Mouse (Mus musculus): ENCODE data around the gene Adcy1.

Adcy1 gene

DNA sequence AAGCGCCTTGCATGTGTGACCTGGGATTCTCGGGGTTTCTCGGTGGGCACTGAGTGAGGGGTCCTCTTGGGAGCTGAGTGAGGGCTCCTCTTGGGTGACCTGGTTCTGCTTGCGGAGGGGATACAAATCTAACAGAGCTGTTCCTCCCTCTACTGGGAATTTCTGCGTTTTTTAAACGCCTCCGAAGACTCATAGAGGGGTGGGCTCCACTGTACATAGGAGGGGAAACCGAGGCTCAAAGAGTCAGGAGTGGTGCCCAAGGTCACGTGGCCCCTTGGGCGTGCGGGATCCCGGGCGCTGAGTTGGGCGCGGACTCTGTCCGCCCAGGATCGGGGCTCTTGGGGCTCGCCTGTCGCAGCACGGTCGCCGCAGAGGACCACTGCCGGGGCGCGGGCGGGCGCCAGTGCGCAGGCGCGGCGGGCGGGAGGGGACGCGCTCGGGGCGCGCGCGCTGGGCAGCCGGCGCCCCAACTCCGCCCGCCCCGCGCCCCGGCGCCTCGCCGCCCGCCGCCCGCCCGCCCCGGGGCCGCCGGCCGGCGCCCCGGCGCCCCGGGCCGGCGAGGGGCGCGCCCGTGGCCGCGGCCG is at the start of gene Adcy1:
TSS of gene Adcy1 (plus strand) at position 489 of the 584 bp plus-strand sequence.
- no peak for DNase-seq (ENCODE audit: low read depth, low spot score)

DNA sequence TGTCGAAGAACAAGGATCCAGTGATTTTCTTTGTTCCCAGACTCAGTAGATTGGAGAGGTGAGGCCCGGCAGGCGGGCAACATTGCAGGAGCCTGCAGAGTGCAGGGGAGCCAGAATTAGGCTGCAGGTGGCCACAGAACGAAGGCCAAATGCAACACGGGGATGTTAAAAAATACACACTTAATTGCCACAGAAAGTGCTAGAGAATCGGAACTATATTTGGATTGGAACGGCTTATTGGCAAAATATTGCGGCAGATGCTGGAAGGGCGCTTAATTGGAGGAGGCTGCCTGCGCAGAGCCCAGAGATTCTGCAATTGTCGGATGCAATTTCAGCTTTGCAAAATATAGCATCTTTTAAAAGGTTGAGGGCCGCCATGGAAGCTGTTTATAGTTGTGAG is 46.4 kb upstream of the Adcy1 start:
- no peak for DNase-seq (ENCODE audit: low read depth, low spot score)

DNA sequence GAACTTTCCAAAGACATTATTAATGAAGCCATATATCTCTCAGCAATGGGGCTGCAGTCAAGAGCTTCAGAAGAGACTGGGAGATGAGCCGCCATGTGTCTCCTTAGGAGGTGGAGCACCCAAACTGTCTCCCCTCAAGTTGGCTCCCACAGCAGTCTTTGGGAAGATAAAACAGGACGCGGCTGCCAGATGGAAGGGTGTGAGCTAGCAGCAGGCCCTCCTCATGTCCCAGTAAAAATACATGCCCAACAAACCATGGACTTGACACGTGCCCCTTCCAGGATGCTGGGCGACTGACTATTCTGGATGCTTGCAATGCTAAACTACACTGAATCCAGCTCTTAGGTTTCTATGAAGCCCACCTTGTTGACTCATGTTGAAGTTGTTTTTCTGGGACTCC is 45.2 kb upstream of the Adcy1 start:
- no peak for DNase-seq (ENCODE audit: low read depth, low spot score)

GRCm38 (mm10) chr11:7019006-7019525 is 44.2 kb upstream of the Adcy1 start:
- peak; percentile 25 for DNase-seq (ENCODE audit: low read depth, low spot score)

DNA sequence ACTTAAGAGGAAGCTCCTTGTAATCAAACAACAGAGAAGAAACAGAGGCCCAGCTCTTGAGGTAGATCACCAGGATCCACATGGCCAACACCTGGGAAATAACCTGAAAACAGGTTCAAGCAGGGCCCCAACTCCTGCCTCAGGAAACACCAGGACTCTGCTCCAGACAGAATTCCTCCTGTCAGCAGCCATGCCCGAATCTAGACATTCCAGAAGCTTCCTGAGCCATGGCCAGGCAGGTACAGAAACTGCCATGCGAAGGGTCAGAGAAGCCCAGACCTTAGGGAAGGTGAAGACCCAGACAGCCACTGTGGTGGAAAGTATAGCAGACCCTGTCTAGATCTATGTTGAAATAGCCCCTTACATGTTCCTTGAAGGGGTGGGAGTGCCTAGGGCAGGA is 30.2 kb upstream of the Adcy1 start:
- DNase-seq (ENCODE audit: low read depth, low spot score) = no peak

GRCm38 (mm10) chr11:7039722-7040121 is 23.6 kb upstream of the Adcy1 start:
- DNase-seq (ENCODE audit: low read depth, low spot score) = no peak

- no peak for DNase-seq (ENCODE audit: low read depth, low spot score)
Measured at GRCm38 (mm10) chr11:7040801-7041200, 22.5 kb upstream of the Adcy1 start.

DNA sequence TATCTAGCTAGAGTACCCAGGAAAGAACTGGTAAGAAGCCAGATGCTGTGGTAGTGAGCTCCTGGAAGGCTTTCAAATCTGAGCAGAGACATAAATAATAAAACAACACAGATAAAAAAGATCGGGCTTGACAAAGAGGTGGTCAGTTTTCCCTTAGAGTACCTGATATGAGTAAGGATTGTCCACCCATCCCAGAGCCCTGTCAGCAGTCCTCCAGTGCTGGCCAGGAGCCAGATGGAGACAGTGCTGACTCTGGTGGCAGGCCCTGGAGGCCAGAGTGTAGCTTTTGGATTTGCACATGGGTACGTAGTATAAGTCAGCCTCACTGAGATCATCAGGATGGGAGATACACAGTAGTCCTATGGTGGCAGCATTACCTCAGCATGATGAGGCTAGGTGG is 16.1 kb upstream of the Adcy1 start:
- no peak for DNase-seq (ENCODE audit: low read depth, low spot score)

DNA sequence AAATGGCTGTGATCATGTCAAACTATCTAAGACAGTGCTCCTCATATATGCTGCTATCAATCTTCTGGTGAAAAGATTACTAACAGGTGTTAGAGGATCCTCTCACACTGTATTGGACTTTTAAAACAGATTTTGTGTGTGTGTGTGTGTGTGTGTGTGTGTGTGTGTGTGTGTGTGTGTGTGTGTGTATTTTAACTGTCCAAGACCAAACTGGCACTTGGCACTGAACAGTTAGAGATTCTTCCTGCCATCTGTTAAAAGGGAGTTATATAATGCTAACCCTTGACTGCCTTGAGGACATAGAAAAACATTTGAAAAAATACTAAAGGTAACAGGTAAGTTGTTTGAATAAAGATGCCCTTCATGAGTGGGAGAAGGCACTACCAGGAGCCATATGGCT is 15.7 kb upstream of the Adcy1 start:
- DNase-seq (ENCODE audit: low read depth, low spot score) = no peak

- no peak for DNase-seq (ENCODE audit: low read depth, low spot score)
Measured at GRCm38 (mm10) chr11:7053710-7054109, 9.6 kb upstream of the Adcy1 start.

GRCm38 (mm10) chr11:7054662-7055265 is 8.5 kb upstream of the Adcy1 start:
- no peak for DNase-seq (ENCODE audit: low read depth, low spot score)

DNA sequence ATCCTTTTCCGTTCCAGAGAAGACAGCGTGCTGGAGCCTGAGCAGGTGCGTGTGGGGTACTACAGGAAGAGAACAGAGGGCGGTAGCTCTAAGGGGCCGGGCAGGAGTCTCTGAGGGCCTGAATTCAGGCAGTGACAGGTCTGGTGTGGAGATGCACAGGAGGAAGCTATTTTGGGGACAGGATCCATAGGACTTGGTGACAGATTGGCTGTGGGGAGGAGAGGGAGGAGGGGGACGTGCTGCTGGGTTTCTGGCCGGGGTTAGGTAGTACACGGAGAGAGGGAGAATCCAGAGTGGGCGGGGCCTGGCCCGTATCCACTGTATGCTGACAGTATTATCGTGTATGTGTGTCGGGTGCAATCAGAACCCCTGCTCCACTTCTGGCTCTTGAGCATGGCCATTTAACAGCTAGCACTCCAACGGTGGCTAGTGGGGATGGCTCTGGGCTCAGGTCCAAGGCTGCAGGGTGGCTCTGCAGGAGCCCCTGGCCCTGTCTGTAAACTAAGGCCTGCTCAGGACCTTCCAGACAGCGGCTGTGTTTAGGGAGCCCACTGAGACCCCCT is 7.8 kb upstream of the Adcy1 start:
- DNase-seq (ENCODE audit: low read depth, low spot score) = no peak

- DNase-seq (ENCODE audit: low read depth, low spot score) = no peak
Measured at GRCm38 (mm10) chr11:7056121-7056520, 7.2 kb upstream of the Adcy1 start.

DNA sequence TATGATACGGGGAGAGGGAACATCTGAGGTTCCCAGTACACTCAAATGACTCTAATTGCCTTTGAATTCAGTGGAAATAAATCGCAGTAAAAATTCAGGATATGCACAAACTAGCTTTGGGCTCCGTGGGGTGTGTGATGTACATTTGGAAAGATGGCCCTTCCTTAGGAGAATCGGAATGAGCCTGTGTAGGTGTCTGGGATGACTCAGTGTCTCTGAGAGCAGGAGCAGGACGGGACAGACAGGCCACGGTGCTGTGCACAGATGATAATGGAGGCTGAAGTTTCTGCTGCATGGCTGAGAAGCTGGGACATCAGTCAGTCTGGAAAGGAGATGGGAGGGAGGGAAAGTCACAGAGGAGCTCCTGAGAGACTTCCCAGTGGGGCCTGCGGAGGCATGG is 5.5 kb upstream of the Adcy1 start:
- no peak for DNase-seq (ENCODE audit: low read depth, low spot score)

DNA sequence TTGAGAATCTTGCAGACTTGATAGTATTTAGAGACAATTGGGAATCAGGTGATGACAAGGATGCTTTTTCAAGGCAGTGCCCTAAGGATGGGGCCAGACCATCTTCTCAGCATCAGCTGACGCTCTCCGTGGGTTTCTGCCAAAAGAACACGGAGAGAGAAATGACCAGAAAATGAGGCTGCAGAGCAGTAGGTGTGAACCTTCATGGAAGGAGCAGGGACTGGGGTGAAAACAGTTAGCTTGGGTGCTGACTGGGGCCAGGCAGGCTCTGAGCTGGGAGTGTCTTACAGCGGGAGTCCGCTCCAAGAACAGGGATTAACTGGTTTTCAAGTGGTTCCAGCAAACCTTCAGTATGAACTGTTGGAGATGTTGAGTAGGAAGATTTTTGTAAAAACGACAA is 1.3 kb upstream of the Adcy1 start:
- no peak for DNase-seq (ENCODE audit: low read depth, low spot score)

DNA sequence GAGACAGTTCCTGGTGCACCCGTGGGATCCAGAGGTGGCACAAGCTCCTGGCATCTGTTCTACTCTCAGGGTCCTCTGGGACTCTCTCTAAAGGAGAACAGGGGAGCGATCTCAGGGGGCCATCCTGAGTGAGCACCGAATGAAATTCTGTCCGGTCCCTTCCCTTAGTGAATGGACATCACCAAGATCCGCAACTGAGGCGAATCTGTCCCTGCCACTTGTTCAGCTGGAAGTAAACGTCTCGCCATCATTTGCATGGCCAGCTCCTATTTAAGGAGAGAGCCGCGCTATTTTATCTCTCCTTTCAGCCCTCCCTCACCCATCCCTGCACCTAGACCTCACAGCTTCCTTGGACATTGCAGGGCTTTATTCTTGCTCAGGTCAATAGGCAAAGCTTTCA is 723 bp upstream of the Adcy1 start:
- no peak for DNase-seq (ENCODE audit: low read depth, low spot score)

GRCm38 (mm10) chr11:7063681-7064267 is 485 bp downstream of the Adcy1 start:
- no peak for DNase-seq (ENCODE audit: low read depth, low spot score)

GRCm38 (mm10) chr11:7064484-7065185 is 1.3 kb downstream of the Adcy1 start:
- no peak for DNase-seq (ENCODE audit: low read depth, low spot score)

DNA sequence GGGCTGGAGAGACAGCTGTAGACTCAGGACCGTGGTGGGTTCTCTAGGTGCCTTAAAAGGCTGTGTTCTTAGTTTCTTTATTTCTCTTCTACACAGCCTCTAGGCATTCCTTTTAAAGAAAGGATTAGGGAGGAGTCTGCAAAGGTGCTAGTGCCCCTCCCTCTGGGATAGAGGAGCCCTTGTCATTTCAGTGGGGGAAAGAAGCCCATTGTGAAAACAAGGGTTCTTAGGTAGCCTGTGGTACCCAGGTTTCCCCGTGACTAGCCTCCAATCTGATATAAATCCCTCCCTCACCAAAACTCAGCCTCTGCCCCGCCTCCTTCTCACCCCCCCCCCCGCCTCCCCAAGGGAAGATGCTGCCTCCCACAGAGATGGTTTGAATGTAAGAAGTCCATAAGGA is 2.1 kb downstream of the Adcy1 start:
- no peak for DNase-seq (ENCODE audit: low read depth, low spot score)

GRCm38 (mm10) chr11:7065876-7066275 is 2.6 kb downstream of the Adcy1 start:
- DNase-seq (ENCODE audit: low read depth, low spot score) = no peak

DNA sequence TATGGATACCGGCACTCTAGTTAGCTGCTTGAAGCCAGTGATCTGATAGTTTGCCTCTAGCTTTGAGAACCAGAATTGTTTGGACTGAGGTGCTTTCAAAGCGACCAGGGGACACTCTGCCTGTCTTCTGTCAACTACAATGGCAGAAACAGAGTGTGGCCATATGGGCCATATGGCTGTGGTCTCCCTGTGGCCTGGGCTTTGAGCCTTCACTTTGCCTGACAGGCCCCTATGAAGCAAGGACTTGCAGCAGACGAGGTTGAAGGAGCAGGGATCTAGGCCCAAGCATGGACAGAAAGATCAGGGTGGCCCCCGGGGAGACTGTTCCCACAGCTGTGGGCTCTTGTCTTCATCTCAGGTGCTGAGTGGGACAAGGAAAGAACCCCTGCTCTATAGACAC is 4.0 kb downstream of the Adcy1 start:
- no peak for DNase-seq (ENCODE audit: low read depth, low spot score)

DNA sequence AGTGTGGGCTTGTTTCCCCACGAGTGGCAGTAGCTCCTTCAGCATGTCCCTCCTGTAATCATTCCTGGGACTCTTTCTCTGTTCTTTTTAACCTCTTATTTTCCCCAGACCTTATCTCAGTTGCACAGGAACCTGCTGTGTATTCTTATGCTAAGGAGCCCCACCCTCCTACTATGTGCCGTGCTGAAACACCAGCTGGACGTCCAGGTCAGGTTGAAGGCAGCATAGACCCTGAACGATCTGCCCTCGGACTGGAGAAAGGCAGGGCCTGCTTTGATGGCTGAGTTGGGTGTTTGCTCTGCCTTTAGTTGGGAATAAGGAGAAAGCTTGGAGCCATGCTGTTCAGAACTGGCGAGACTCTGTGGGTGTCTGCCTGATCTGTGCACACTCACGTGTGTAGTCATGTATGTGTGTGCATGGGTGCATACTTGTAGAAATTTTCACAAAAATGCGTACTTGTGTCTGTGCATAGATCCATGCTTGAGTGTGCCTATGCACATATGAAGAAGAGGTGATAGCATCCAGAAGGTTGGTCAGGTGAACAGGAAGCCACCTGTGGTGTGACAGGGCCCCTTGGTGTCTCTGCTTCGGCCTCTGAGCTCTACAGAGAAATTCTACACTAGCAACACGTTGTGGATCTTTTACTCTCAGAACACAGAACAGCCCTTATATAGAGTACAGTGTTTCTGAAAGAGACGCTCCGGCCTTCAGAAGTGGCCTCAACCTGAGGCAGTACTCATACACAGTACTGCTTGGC is 5.4 kb downstream of the Adcy1 start:
- DNase-seq (ENCODE audit: low read depth, low spot score) = no peak

Measured in 3T3-L1 (cell line).